24 mouse cellular contexts compared by ENCODE assay signal in genomic region chr9:58798155-58798554, GRCm38 (mm10). TPM values are rescaled to one million over a fixed set of nuclear protein-coding genes. Genes with fewer than 3 reads are reported as not detected.
DNase-seq lines count a peak whose midpoint lies in the region; ATAC-seq and TF ChIP-seq lines count a peak whose summit lies in the region.
"Had no signal": no experiment of that assay in that cellular context is flagged by ENCODE, and none has a peak within 500 bp of the region (broad histone marks: within the 10 kb centered on the region; RNA-seq: fewer than 3 reads in every experiment).

No protein-coding gene starts in this region.

- no peak for ATAC-seq in forebrain, embryonic 14.5 days
- peak; percentile 51; the same call in 1 of the 2 replicates for ATAC-seq in heart, embryonic 16.5 days (replicated peaks; ENCODE audit: extremely low read depth, insufficient read depth, low FRiP score)
- ATAC-seq in heart, embryonic 11.5 days (replicated peaks; ENCODE audit: insufficient number of reproducible peaks, low FRiP score, low TSS enrichment) = no peak
- no peak for ATAC-seq in intestine, embryonic 14.5 days (replicated peaks; ENCODE audit: low FRiP score, low TSS enrichment, low read depth)
- ATAC-seq in intestine, postnatal 0 days = no peak
- ATAC-seq: CD4-positive, CD25-positive, alpha-beta regulatory T cell, adult 4 months; forebrain, postnatal 0 days; hindbrain, postnatal 0 days; intestine, embryonic 15.5 days had no signal

- no peak for TF ChIP-seq CTCF in intestine, postnatal 0 days (IDR thresholded peaks at IDR 0.05; ENCODE audit: low read depth)

- DNase-seq in adrenal gland, postnatal 14 days = peak; percentile 18
- DNase-seq in adrenal gland, postnatal 4 days (ENCODE audit: low spot score in 2 of 2) = no peak
- no peak for DNase-seq in forebrain, embryonic 10.5 days (ENCODE audit: extremely low spot score, low spot score)
- no peak for DNase-seq in forebrain, embryonic 14.5 days (ENCODE audit: low spot score)
- DNase-seq in intestine, embryonic 14.5 days (ENCODE audit: low spot score) = peak; percentile 41
- DNase-seq: adrenal gland, adult 8-10 months; B cell, adult 2 months; cerebellum, adult 11-12 months; cerebellum, postnatal 36 days; forebrain, postnatal 0 days; gastrocnemius, postnatal 14 days; kidney, adult 2 months had no signal

- H3K36me3 ChIP-seq in forebrain, embryonic 10.5 days (replicated peaks) = no peaks in the 10 kb centered on the region
- H3K36me3 ChIP-seq in forebrain, embryonic 14.5 days (ENCODE audit: control insufficient read depth, insufficient read depth, low read length) = no peaks in the 10 kb centered on the region
- H3K36me3 ChIP-seq in heart, embryonic 16.5 days (ENCODE audit: control insufficient read depth, insufficient read depth) = no peaks in the 10 kb centered on the region
- H3K36me3 ChIP-seq in heart, embryonic 11.5 days (ENCODE audit: control insufficient read depth, insufficient read depth, low read length) = no peaks in the 10 kb centered on the region
- H3K36me3 ChIP-seq in intestine, embryonic 14.5 days (ENCODE audit: control insufficient read depth, insufficient read depth, low read length) = no peaks in the 10 kb centered on the region
- no peaks in the 10 kb centered on the region for H3K36me3 ChIP-seq in intestine, postnatal 0 days (ENCODE audit: control insufficient read depth, insufficient read depth)
- H3K36me3 ChIP-seq: embryonic facial prominence, embryonic 10.5 days; G1E; heart, embryonic 15.5 days; hindbrain, embryonic 13.5 days; intestine, embryonic 15.5 days; kidney, embryonic 15.5 days had no signal

- peaks cover 10% of the 10 kb centered on the region; the same call in 1 of the 2 replicates for H3K4me1 ChIP-seq in forebrain, embryonic 10.5 days
- H3K4me1 ChIP-seq in forebrain, embryonic 14.5 days (ENCODE audit: control insufficient read depth, insufficient read depth, low read length) = no peaks in the 10 kb centered on the region
- H3K4me1 ChIP-seq in heart, embryonic 16.5 days (ENCODE audit: control insufficient read depth, insufficient read depth, low read length) = peaks cover 16% of the 10 kb centered on the region
- peaks cover 23% of the 10 kb centered on the region for H3K4me1 ChIP-seq in heart, embryonic 11.5 days (ENCODE audit: control insufficient read depth, insufficient read depth, low read length)
- peaks cover 10% of the 10 kb centered on the region; the same call in 1 of the 2 replicates for H3K4me1 ChIP-seq in intestine, embryonic 14.5 days (replicated peaks; ENCODE audit: control insufficient read depth, insufficient read depth, low read length)
- no peaks in the 10 kb centered on the region for H3K4me1 ChIP-seq in intestine, postnatal 0 days (replicated peaks; ENCODE audit: control insufficient read depth, insufficient read depth, low read length)
- H3K4me1 ChIP-seq: hindbrain, embryonic 13.5 days had no signal

- H3K9me3 ChIP-seq in forebrain, embryonic 10.5 days = no peaks in the 10 kb centered on the region
- H3K9me3 ChIP-seq in forebrain, embryonic 14.5 days (replicated peaks; ENCODE audit: control insufficient read depth, low read length) = no peaks in the 10 kb centered on the region
- no peaks in the 10 kb centered on the region for H3K9me3 ChIP-seq in heart, embryonic 16.5 days (replicated peaks; ENCODE audit: control insufficient read depth, low read length)
- no peaks in the 10 kb centered on the region for H3K9me3 ChIP-seq in heart, embryonic 11.5 days (replicated peaks; ENCODE audit: control insufficient read depth, low read length)
- H3K9me3 ChIP-seq in intestine, embryonic 14.5 days (ENCODE audit: control insufficient read depth, low read length) = no peaks in the 10 kb centered on the region
- no peaks in the 10 kb centered on the region for H3K9me3 ChIP-seq in intestine, postnatal 0 days (ENCODE audit: control insufficient read depth)
- H3K9me3 ChIP-seq: embryonic facial prominence, embryonic 10.5 days; G1E; heart, embryonic 15.5 days; hindbrain, embryonic 13.5 days; intestine, embryonic 15.5 days; kidney, embryonic 15.5 days had no signal

- no peak overlapping the region for H3K9ac ChIP-seq in forebrain, embryonic 14.5 days (ENCODE audit: low read length)
- no peak overlapping the region for H3K9ac ChIP-seq in heart, embryonic 16.5 days (ENCODE audit: low read length)
- no peak overlapping the region for H3K9ac ChIP-seq in heart, embryonic 11.5 days (ENCODE audit: low read depth, low read length)
- no peak overlapping the region for H3K9ac ChIP-seq in intestine, embryonic 14.5 days (ENCODE audit: low read length)
- no peak overlapping the region for H3K9ac ChIP-seq in intestine, postnatal 0 days (ENCODE audit: low read depth, low read length)
- H3K9ac ChIP-seq: forebrain, postnatal 0 days; heart, embryonic 15.5 days; hindbrain, embryonic 13.5 days; intestine, embryonic 15.5 days; kidney, embryonic 15.5 days had no signal

- H3K4me2 ChIP-seq in forebrain, embryonic 14.5 days (ENCODE audit: low read length) = no peak overlapping the region
- H3K4me2 ChIP-seq in heart, embryonic 16.5 days (ENCODE audit: low read depth, low read length) = no peak overlapping the region
- H3K4me2 ChIP-seq in heart, embryonic 11.5 days = no peak overlapping the region
- H3K4me2 ChIP-seq in intestine, embryonic 14.5 days (ENCODE audit: low read length) = no peak overlapping the region
- H3K4me2 ChIP-seq in intestine, postnatal 0 days (replicated peaks; ENCODE audit: low read depth) = no peak overlapping the region
- H3K4me2 ChIP-seq: heart, embryonic 15.5 days; hindbrain, embryonic 13.5 days; intestine, embryonic 15.5 days; kidney, embryonic 15.5 days had no signal

- H3K27ac ChIP-seq in forebrain, embryonic 10.5 days = 0 out of 2 replicates have a peak overlapping the region, but pooled peaks have one; percentile 16
- no peak overlapping the region for H3K27ac ChIP-seq in forebrain, embryonic 14.5 days (ENCODE audit: low read depth, low read length)
- H3K27ac ChIP-seq in heart, embryonic 16.5 days (ENCODE audit: low read length) = no peak overlapping the region
- H3K27ac ChIP-seq in heart, embryonic 11.5 days (ENCODE audit: low read depth, low read length) = no peak overlapping the region
- H3K27ac ChIP-seq in intestine, embryonic 14.5 days (ENCODE audit: low read depth) = no peak overlapping the region
- H3K27ac ChIP-seq in intestine, postnatal 0 days (ENCODE audit: low read depth, low read length) = no peak overlapping the region
- H3K27ac ChIP-seq: embryonic facial prominence, embryonic 10.5 days; heart, embryonic 15.5 days; hindbrain, embryonic 13.5 days; hindbrain, postnatal 0 days; intestine, embryonic 15.5 days; kidney, embryonic 15.5 days had no signal

- WGBS in forebrain, embryonic 10.5 days = 84% methylated on average over 7 of the region's 7 CpGs
- 78% methylated on average over 7 of the region's 7 CpGs for WGBS in forebrain, embryonic 14.5 days
- WGBS in heart, embryonic 16.5 days = 55% methylated on average over 7 of the region's 7 CpGs
- WGBS in heart, embryonic 11.5 days (ENCODE audit: insufficient replicate concordance) = 80% methylated on average over 7 of the region's 7 CpGs
- WGBS in intestine, embryonic 14.5 days = 81% methylated on average over 7 of the region's 7 CpGs
- WGBS in intestine, postnatal 0 days = 74% methylated on average over 7 of the region's 7 CpGs

- H3K27me3 ChIP-seq in forebrain, embryonic 10.5 days (ENCODE audit: poor library complexity, severe bottlenecking) = no peaks in the 10 kb centered on the region
- H3K27me3 ChIP-seq in forebrain, embryonic 14.5 days (replicated peaks; ENCODE audit: control insufficient read depth, insufficient read depth, low read length) = no peaks in the 10 kb centered on the region
- H3K27me3 ChIP-seq in heart, embryonic 16.5 days (ENCODE audit: control insufficient read depth, insufficient read depth, low read length) = no peaks in the 10 kb centered on the region
- 0 out of 2 replicates have a peak, but pooled peaks cover 7% of the 10 kb centered on the region for H3K27me3 ChIP-seq in heart, embryonic 11.5 days (ENCODE audit: control insufficient read depth, insufficient read depth, low read length)
- no peaks in the 10 kb centered on the region; the same call in 1 of the 2 replicates for H3K27me3 ChIP-seq in intestine, embryonic 14.5 days (replicated peaks; ENCODE audit: control insufficient read depth, insufficient read depth, low read length)
- H3K27me3 ChIP-seq in intestine, postnatal 0 days (replicated peaks; ENCODE audit: control insufficient read depth, insufficient read depth, low read length) = no peaks in the 10 kb centered on the region
- H3K27me3 ChIP-seq: heart, embryonic 15.5 days; intestine, embryonic 15.5 days; kidney, embryonic 15.5 days had no signal

- H3K4me3 ChIP-seq in forebrain, embryonic 10.5 days = no peak overlapping the region
- no peak overlapping the region for H3K4me3 ChIP-seq in forebrain, embryonic 14.5 days (ENCODE audit: low read depth, low read length)
- no peak overlapping the region for H3K4me3 ChIP-seq in heart, embryonic 16.5 days (ENCODE audit: low read length)
- no peak overlapping the region for H3K4me3 ChIP-seq in heart, embryonic 11.5 days (ENCODE audit: low read depth, low read length)
- H3K4me3 ChIP-seq in intestine, embryonic 14.5 days (ENCODE audit: low read depth, low read length) = no peak overlapping the region
- H3K4me3 ChIP-seq in intestine, postnatal 0 days (ENCODE audit: low read depth, low read length) = no peak overlapping the region
- H3K4me3 ChIP-seq: embryonic facial prominence, embryonic 10.5 days; heart, embryonic 15.5 days; hindbrain, embryonic 13.5 days; intestine, embryonic 15.5 days; kidney, embryonic 15.5 days had no signal

RNA-seq across cellular contexts. Expression of gene Hcn4, which starts 25.1 kb away (rescaled TPM):
- 0.56 and 0.68 TPM in 2 replicates for total RNA-seq in adrenal gland, postnatal 14 days (2021)
- total RNA-seq in adrenal gland, postnatal 4 days (2021) = 1 to 10 TPM; 2.1 to 2.9 TPM
- polyA plus RNA-seq in forebrain, embryonic 10.5 days (2016; fragmentation: Nextera tagmentation; extraction: Ambion mirVana) = 0.17 and 0.30 TPM in 2 replicates
- polyA plus RNA-seq in forebrain, embryonic 14.5 days (2014; fragmentation: Nextera tagmentation; extraction: Ambion mirVana) = 2.6 and 3.0 TPM in 2 replicates
- 0.89 and 1.1 TPM in 2 replicates for polyA plus RNA-seq in heart, embryonic 16.5 days (2015; fragmentation: Nextera tagmentation; extraction: Ambion mirVana)
- polyA plus RNA-seq in heart, embryonic 11.5 days (2014; fragmentation: Nextera tagmentation; extraction: Ambion mirVana) = 3.0 and 3.2 TPM in 2 replicates
- 0.31 and 0.35 TPM in 2 replicates for polyA plus RNA-seq in intestine, embryonic 14.5 days (2014; fragmentation: Nextera tagmentation; extraction: Ambion mirVana)
- polyA plus RNA-seq in intestine, postnatal 0 days (2015; fragmentation: Nextera tagmentation; extraction: Ambion mirVana) = 0.27 TPM in 2 replicates
- total RNA-seq: hematopoietic stem cell, adult 5-6 weeks had no signal
- polyA plus RNA-seq: CD4-positive, CD25-positive, alpha-beta regulatory T cell, adult 4 months; G1E had no signal

RNA-seq across cellular contexts. Expression of gene Rec114, which starts 54.4 kb away (rescaled TPM):
- 3.7 and 4.1 TPM in 2 replicates for total RNA-seq in adrenal gland, postnatal 14 days (2021)
- total RNA-seq in adrenal gland, postnatal 4 days (2021) = 1 to 10 TPM; 3.2 to 4.3 TPM
- 0.91 and 0.97 TPM in 2 replicates for polyA plus RNA-seq in forebrain, embryonic 10.5 days (2016; fragmentation: Nextera tagmentation; extraction: Ambion mirVana)
- 0.83 and 0.90 TPM in 2 replicates for polyA plus RNA-seq in forebrain, embryonic 14.5 days (2014; fragmentation: Nextera tagmentation; extraction: Ambion mirVana)
- polyA plus RNA-seq in heart, embryonic 16.5 days (2015; fragmentation: Nextera tagmentation; extraction: Ambion mirVana) = 6.0 and 6.8 TPM in 2 replicates
- polyA plus RNA-seq in heart, embryonic 11.5 days (2014; fragmentation: Nextera tagmentation; extraction: Ambion mirVana) = 15.5 and 15.6 TPM in 2 replicates
- 1.8 and 3.2 TPM in 2 replicates for polyA plus RNA-seq in intestine, embryonic 14.5 days (2014; fragmentation: Nextera tagmentation; extraction: Ambion mirVana)
- polyA plus RNA-seq in intestine, postnatal 0 days (2015; fragmentation: Nextera tagmentation; extraction: Ambion mirVana) = 1.9 and 2.1 TPM in 2 replicates
- polyA plus RNA-seq: G1E had no signal

Comparison
In these comparisons a context has a peak if more than half of its experiments do, and no peak if none do; other contexts are left out.
1. DNase-seq: peak in adrenal gland, postnatal 14 days (single experiment) and intestine, embryonic 14.5 days (single experiment); none in adrenal gland, postnatal 4 days (0 of 2), forebrain, embryonic 10.5 days (single experiment) and forebrain, embryonic 14.5 days (single experiment).